Mouse (Mus musculus) cerebellum, adult 9-10 months (tissue): Measurements from ENCODE around the gene Dkkl1.

Experiments
- DNase-seq: peaks from one replicate; pipeline ENCODE4 v3.0.0; 2022

The Dkkl1 gene

GRCm38 (mm10) chr7:45229046-45229445, 17.1 kb upstream of the Dkkl1 start:
- DNase-seq: no peak

GRCm38 (mm10) chr7:45228548-45228947, 16.6 kb upstream of the Dkkl1 start:
- DNase-seq: no peak

GRCm38 (mm10) chr7:45226421-45226820, 14.5 kb upstream of the Dkkl1 start:
- DNase-seq: no peak

GRCm38 (mm10) chr7:45224826-45225225, 12.9 kb upstream of the Dkkl1 start:
- no peak for DNase-seq

GRCm38 (mm10) chr7:45221680-45222079, 9.7 kb upstream of the Dkkl1 start:
- DNase-seq: no peak

- DNase-seq: no peak
These were observed 4.7 kb upstream of the Dkkl1 start for GRCm38 (mm10) chr7:45216442-45217183.

GRCm38 (mm10) chr7:45215673-45216441, 3.9 kb upstream of the Dkkl1 start, which contains the start of gene Tead2:
Gene Tead2 (plus strand): TSS chr7:45215753.
- DNase-seq: no peak

- DNase-seq: no peak
These were observed 1.8 kb upstream of the Dkkl1 start for GRCm38 (mm10) chr7:45213708-45214107.

GRCm38 (mm10) chr7:45212356-45212755, 409 bp upstream of the Dkkl1 start:
- DNase-seq: no peak

GRCm38 (mm10) chr7:45211070-45211469, 877 bp downstream of the Dkkl1 start:
- DNase-seq: no peak

GRCm38 (mm10) chr7:45208260-45208659, 3.7 kb downstream of the Dkkl1 start:
- DNase-seq: no peak

- DNase-seq: peak; percentile 96
These were observed 7.4 kb downstream of the Dkkl1 start, which contains the start of gene Ccdc155 for GRCm38 (mm10) chr7:45204380-45205143. Gene Ccdc155 (minus strand): TSS chr7:45204892.

GRCm38 (mm10) chr7:45202654-45203053, 9.3 kb downstream of the Dkkl1 start:
- peak; percentile 18 for DNase-seq

- DNase-seq: peak; percentile 62
These were observed 13.0 kb downstream of the Dkkl1 start for GRCm38 (mm10) chr7:45198961-45199360.

GRCm38 (mm10) chr7:45198435-45198834, 13.5 kb downstream of the Dkkl1 start:
- DNase-seq: peak; percentile 95

- no peak for DNase-seq
These were observed 15.0 kb downstream of the Dkkl1 start for GRCm38 (mm10) chr7:45196994-45197393.

- DNase-seq: peak; percentile 51
These were observed 15.8 kb downstream of the Dkkl1 start for GRCm38 (mm10) chr7:45196176-45196535.

- peak; percentile 75 for DNase-seq
These were observed 16.4 kb downstream of the Dkkl1 start for GRCm38 (mm10) chr7:45195341-45196175.

GRCm38 (mm10) chr7:45193871-45194785, 17.8 kb downstream of the Dkkl1 start:
- peak; percentile 77 for DNase-seq

- DNase-seq: peak; percentile 79
These were observed 18.5 kb downstream of the Dkkl1 start for GRCm38 (mm10) chr7:45193406-45193805.
